Comparison of ENCODE assay signal across 18 mouse cellular contexts in genomic region chr1:141954323-141954867, GRCm38 (mm10).
"Had no signal": no experiment of that assay in that cellular context is flagged by ENCODE, and none has a peak within 500 bp of the region (broad histone marks: within the 10 kb centered on the region; RNA-seq: fewer than 3 reads in every experiment).

No protein-coding gene starts in this region.

- H3K27ac ChIP-seq: liver, embryonic 14.5 days; midbrain, embryonic 10.5 days; midbrain, embryonic 12.5 days; midbrain, embryonic 15.5 days; neural tube, embryonic 12.5 days had no signal

- H3K4me3 ChIP-seq: midbrain, embryonic 10.5 days; midbrain, embryonic 12.5 days; midbrain, embryonic 15.5 days; myocyte; neural tube, embryonic 12.5 days had no signal

- H3K9ac ChIP-seq: liver, embryonic 14.5 days; lung, embryonic 14.5 days; midbrain, embryonic 12.5 days; midbrain, embryonic 15.5 days; neural tube, embryonic 12.5 days had no signal

- H3K9me3 ChIP-seq: midbrain, embryonic 10.5 days; midbrain, embryonic 12.5 days; midbrain, embryonic 15.5 days; neural tube, embryonic 12.5 days had no signal

- H3K36me3 ChIP-seq: midbrain, embryonic 10.5 days; midbrain, embryonic 12.5 days; midbrain, embryonic 15.5 days; neural tube, embryonic 12.5 days had no signal

- H3K4me2 ChIP-seq: lung, embryonic 14.5 days; midbrain, embryonic 12.5 days; midbrain, embryonic 15.5 days; neural tube, embryonic 12.5 days had no signal

- ATAC-seq: midbrain, embryonic 15.5 days had no signal

- DNase-seq: lung, adult 18-20 months; lung, embryonic 14.5 days; lung, postnatal 10 days; lung, postnatal 4 days; retina, postnatal 1 day; right cerebral cortex, adult 18-20 months; right cerebral cortex, postnatal 25 days; right cerebral cortex, postnatal 4 days; spleen, adult 18-20 months; thymus, adult 18-20 months; thymus, postnatal 14 days; thymus, postnatal 36 days had no signal

- H3K4me1 ChIP-seq: midbrain, embryonic 10.5 days; midbrain, embryonic 12.5 days; midbrain, embryonic 15.5 days; neural tube, embryonic 12.5 days had no signal

- H3K27me3 ChIP-seq: midbrain, embryonic 12.5 days; midbrain, embryonic 15.5 days; neural tube, embryonic 12.5 days had no signal
